Mouse (Mus musculus) MEL (cell line): ENCODE measurements at regions not wholly inside any gene's neighbourhood (a gene's known extent, or its start where the extent isn't known, plus 50 kb on each side); places are given as distances from the start of the nearest gene placed in this dataset.

ENCODE experiments used
- CTCF ChIP-seq, 3 experiments: IDR thresholded peaks in 2 of 3; conservative IDR thresholded peaks in 1 of 3; 2 replicates each; pipeline ENCODE4 v1.5.1; 2011 to 2012; ENCODE audit warnings: low read length in 3 of 3, low read depth in 2 of 3, mild to moderate bottlenecking in 2 of 3, improper control_type of control experiment in 1 of 3, inconsistent platforms in 1 of 3, mixed read lengths in 1 of 3, moderate library complexity in 1 of 3; ENCODE audit not compliant: control insufficient read depth in 1 of 3, insufficient read depth in 1 of 3, poor library complexity in 1 of 3, severe bottlenecking in 1 of 3
- MAX ChIP-seq: IDR thresholded peaks from 2 replicates; pipeline ENCODE4 v1.6.1; 2011; ENCODE audit warnings: low read length, improper control_type of control experiment
- POLR2A ChIP-seq, 2 experiments: IDR thresholded peaks; 2 replicates each; pipeline ENCODE4 v1.6.1; 2011 to 2012; ENCODE audit warnings: low read length in 2 of 2, mild to moderate bottlenecking in 2 of 2, control low read depth in 1 of 2, improper control_type of control experiment in 1 of 2, low read depth in 1 of 2, moderate library complexity in 1 of 2; ENCODE audit not compliant: control insufficient read depth in 1 of 2, insufficient read depth in 1 of 2, poor library complexity in 1 of 2
- USF1 ChIP-seq: IDR thresholded peaks from 2 replicates; pipeline ENCODE4 v1.6.1; 2014; ENCODE audit warnings: low read depth, mild to moderate bottlenecking, inconsistent platforms, low read length, improper control_type of control experiment, moderate library complexity
- USF2 ChIP-seq, 2 experiments: IDR thresholded peaks; 2 replicates each; pipeline ENCODE4 v1.6.1; 2011 to 2012; ENCODE audit warnings: improper control_type of control experiment in 2 of 2, low read length in 2 of 2, borderline replicate concordance in 1 of 2, inconsistent platforms in 1 of 2, low read depth in 1 of 2, mild to moderate bottlenecking in 1 of 2; ENCODE audit not compliant: insufficient read depth in 1 of 2

GRCm38 (mm10) chr13:46096968-46097367 is 132.2 kb upstream of the Atxn1 start:
- TF ChIP-seq CTCF (IDR thresholded peaks at IDR 0.05 in 2 of 3, conservative IDR thresholded peaks at IDR 0.05 in 1 of 3; ENCODE audit: control insufficient read depth in 1 of 3, insufficient read depth in 1 of 3, low read depth in 2 of 3, low read length in 3 of 3, poor library complexity in 1 of 3, severe bottlenecking in 1 of 3) = no peak
- TF ChIP-seq USF1 = no peak
- no peak for TF ChIP-seq USF2 (IDR thresholded peaks at IDR 0.05; ENCODE audit: borderline replicate concordance in 1 of 2, insufficient read depth in 1 of 2, low read depth in 1 of 2, low read length in 2 of 2)
- no peak for TF ChIP-seq POLR2A (IDR thresholded peaks at IDR 0.05; ENCODE audit: control insufficient read depth in 1 of 2, insufficient read depth in 1 of 2, low read depth in 1 of 2, low read length in 2 of 2, poor library complexity in 1 of 2)
- TF ChIP-seq MAX = 0 out of 2 replicates have a peak, but pooled peaks have one; percentile 33
